Mouse (Mus musculus) thymus, adult 2 months (tissue): ENCODE data around the gene Msh3.

Experiments
- CTCF ChIP-seq: fragments of 200-500 bp; IDR thresholded peaks from 2 replicates; pipeline ENCODE4 v1.5.1; 2012; ENCODE audit warnings: mild to moderate bottlenecking, control low read depth, low read length, moderate library complexity, borderline replicate concordance; ENCODE audit not compliant: control insufficient read depth, poor library complexity, insufficient read depth; ENCODE audit errors: extremely low read depth
- POLR2A ChIP-seq: fragments of 200-500 bp; IDR thresholded peaks from 2 replicates; pipeline ENCODE4 v1.6.1; 2012; ENCODE audit warnings: mild to moderate bottlenecking, low read length, control low read depth, moderate library complexity; ENCODE audit not compliant: control insufficient read depth, poor library complexity, insufficient read depth; ENCODE audit errors: extremely low read depth

DNA sequence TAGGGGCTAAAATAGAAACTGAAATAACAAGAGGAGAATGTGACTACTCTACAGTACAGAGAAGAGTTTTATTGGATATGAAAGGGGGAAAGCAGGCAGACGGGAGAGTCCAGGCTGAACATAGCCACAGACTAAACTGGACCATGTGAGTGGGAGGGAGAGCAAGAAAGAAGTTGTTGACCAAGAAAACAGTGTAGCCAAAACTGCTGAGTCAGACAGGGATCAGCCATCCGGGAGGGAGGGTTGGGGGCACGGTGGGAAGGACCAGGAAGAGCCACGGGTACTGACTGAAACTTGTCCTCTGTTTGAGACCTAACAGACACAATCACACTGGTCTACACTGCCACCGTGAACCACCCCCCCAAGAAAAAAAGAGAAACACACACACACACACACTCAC is 28.8 kb downstream of the Msh3 start:
- TF ChIP-seq POLR2A (no peak), CTCF (no peak)
